Mouse (Mus musculus): ENCODE measurements at regions not wholly inside any gene's neighbourhood (a gene's known extent, or its start where the extent isn't known, plus 50 kb on each side); places are given as distances from the start of the nearest gene placed in this dataset.

DNA sequence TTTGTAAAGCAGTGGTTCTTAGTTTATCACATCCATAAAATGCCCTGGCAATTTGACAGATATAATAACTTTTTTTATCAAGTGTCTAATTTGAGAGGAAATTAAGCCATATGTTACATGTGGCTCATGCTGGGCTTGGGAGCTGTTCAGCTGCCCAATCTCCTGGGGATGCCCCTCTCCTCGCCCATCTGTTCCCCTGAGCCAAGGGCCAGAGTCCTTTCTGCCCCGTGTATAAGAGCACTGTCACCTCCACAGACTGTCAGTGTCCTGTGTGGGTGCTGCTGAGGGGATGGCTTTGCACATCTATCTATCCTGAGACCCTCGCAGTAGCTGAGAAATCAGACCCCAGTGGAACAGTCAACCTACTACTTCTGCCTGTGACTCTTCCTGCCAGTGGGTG, 385.9 kb upstream of the Zfp703 start:
- DNase-seq (ENCODE audit: extremely low read depth), result no peak
- Histone ChIP-seq H3K27me3 (replicated peaks) (no peaks in the 10 kb centered on the region), H3K79me2 (replicated peaks; ENCODE audit: control insufficient read depth, extremely low read depth, insufficient read depth, poor library complexity, severe bottlenecking) (no peaks in the 10 kb centered on the region), H3K4me1 (ENCODE audit: control insufficient read depth in 1 of 2, insufficient read depth in 2 of 2) (peaks cover 0 to 14% of the 10 kb centered on the region in 2 experiments; a peak in 1 of 4 replicates), H3K9me3 (replicated peaks; ENCODE audit: low read length) (no peaks in the 10 kb centered on the region), H3K9ac (ENCODE audit: insufficient read depth, low read depth) (no peak overlapping the region), H3K27ac (ENCODE audit: insufficient read depth, low read depth) (no peak overlapping the region), H3K36me3 (replicated peaks in 1 of 2; ENCODE audit: control insufficient read depth in 1 of 2, insufficient read depth in 1 of 2, low read length in 1 of 2) (no peaks in the 10 kb centered on the region), H3K4me2 (ENCODE audit: insufficient read depth, low read depth, poor library complexity, severe bottlenecking) (no peak overlapping the region), H3K4me3 (replicated peaks in 1 of 3; ENCODE audit: low read depth in 2 of 3, low read length in 2 of 3, poor library complexity in 1 of 3) (no peak overlapping the region)
- TF ChIP-seq ZC3H11A (IDR thresholded peaks at IDR 0.05; ENCODE audit: low read depth, low read length) (no peak), NRF1 (IDR thresholded peaks at IDR 0.05; ENCODE audit: low read depth, low read length) (no peak), USF1 (IDR thresholded peaks at IDR 0.05; ENCODE audit: low read depth, low read length) (no peak), KAT2A (IDR thresholded peaks at IDR 0.05; ENCODE audit: insufficient replicate concordance, low read length) (no peak), MYC (IDR thresholded peaks at IDR 0.05; ENCODE audit: low read depth, low read length) (no peak)
- dilution Hi-C loops (cut with MboI; ENCODE audit: extremely low pct_ligation_motif_present, extremely low pct_unique_long_range_greater_than_20kb, low sequenced_read_pairs), result no loop called here
- in situ Hi-C loops (cut with MboI; ENCODE audit: low pct_ligation_motif_present, low pct_unique_long_range_greater_than_20kb, low sequenced_read_pairs), result no loop called here

DNA sequence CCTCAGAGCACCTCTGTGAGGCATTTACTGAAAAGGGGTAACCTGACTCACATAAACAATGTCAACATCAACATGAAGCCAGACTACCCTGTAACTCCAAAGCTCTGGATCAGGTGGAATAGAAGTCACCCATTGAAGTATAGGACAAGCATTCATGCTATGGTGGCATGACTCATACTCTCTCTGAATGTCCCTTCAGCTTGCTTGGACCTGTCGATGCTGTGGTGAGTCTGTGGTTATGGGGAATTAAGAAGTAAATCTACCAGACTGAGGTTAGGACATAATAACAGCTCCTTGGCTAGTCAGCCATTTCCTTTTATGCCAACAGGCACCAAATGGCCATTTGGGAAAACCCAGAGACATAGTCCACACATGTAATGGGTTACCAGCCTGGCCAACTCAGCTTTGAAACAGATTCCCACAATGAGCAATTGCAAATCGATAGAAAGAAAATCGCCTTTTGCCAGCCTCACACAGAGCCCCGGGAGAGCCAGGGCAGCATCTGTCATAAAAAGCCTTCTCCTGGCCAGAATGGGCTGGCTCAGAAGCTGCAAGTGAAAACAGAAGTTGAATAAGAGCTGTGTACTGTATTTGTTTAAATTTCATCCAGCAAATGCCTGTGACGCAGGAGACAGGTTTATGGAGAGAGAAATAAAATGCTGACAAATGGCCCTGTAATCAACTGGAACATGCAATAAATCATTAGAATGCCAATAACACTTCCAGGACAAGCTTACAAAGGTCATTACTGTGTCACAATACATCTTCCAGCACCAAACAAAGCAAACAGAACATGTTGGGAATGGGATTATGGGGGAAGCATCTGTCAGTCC, 383.4 kb upstream of the Zfp703 start:
- dilution Hi-C loops (cut with MboI; ENCODE audit: extremely low pct_ligation_motif_present, extremely low pct_unique_long_range_greater_than_20kb, low sequenced_read_pairs), result no loop called here

DNA sequence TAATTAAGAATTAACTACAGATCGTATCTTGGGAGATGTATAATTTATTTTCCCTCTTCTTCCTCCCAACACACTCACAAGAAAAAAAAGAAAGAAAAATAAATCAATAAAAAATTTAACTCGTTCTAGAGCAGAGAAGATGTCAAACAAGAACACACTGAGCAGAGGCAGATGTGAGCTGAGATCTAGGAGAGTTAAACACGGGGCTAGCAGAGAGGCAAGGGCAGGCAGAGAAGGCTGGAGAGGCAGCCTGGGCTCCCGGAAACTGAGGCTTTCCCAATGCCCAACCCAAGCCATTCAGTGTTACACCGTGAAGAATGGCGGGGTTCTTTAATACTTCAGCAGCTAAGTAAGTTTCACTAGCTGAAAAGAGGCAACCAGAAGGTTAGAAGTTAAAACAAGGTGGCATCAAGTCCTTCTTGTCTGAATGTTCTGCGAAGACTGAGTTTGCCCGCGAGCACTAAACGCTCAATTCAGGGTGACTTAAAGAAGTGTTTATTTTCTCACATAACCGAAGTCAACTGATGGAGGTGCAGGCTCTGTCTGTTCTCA, 382.7 kb upstream of the Zfp703 start:
- Histone ChIP-seq H3K9ac (ENCODE audit: insufficient read depth, low read depth) (no peak overlapping the region), H3K27me3 (replicated peaks) (no peaks in the 10 kb centered on the region), H3K4me1 (ENCODE audit: control insufficient read depth in 1 of 2, insufficient read depth in 2 of 2) (peaks cover 0 to 21% of the 10 kb centered on the region in 2 experiments; a peak in 2 of 4 replicates), H3K4me2 (ENCODE audit: insufficient read depth, low read depth, poor library complexity, severe bottlenecking) (no peak overlapping the region), H3K9me3 (replicated peaks; ENCODE audit: low read length) (no peaks in the 10 kb centered on the region), H3K79me2 (replicated peaks; ENCODE audit: control insufficient read depth, extremely low read depth, insufficient read depth, poor library complexity, severe bottlenecking) (no peaks in the 10 kb centered on the region), H3K27ac (ENCODE audit: insufficient read depth, low read depth) (no peak overlapping the region), H3K36me3 (replicated peaks in 1 of 2; ENCODE audit: control insufficient read depth in 1 of 2, insufficient read depth in 1 of 2, low read length in 1 of 2) (no peaks in the 10 kb centered on the region), H3K4me3 (replicated peaks in 1 of 3; ENCODE audit: low read depth in 2 of 3, low read length in 2 of 3, poor library complexity in 1 of 3) (no peak overlapping the region)
- in situ Hi-C loops (cut with MboI; ENCODE audit: low pct_ligation_motif_present, low pct_unique_long_range_greater_than_20kb, low sequenced_read_pairs) (no loop called here), dilution Hi-C loops (cut with MboI; ENCODE audit: extremely low pct_ligation_motif_present, extremely low pct_unique_long_range_greater_than_20kb, low sequenced_read_pairs) (no loop called here)
- no peak for DNase-seq (ENCODE audit: extremely low read depth)
- TF ChIP-seq RCOR1 (conservative IDR thresholded peaks at IDR 0.05; ENCODE audit: low read depth, low read length), result no peak
- TF ChIP-seq MXI1 (IDR thresholded peaks at IDR 0.05; ENCODE audit: low read depth, low read length), result no peak
- TF ChIP-seq CHD2 (IDR thresholded peaks at IDR 0.05; ENCODE audit: low read length), result no peak
- no peak for TF ChIP-seq TCF12 (IDR thresholded peaks at IDR 0.05; ENCODE audit: low read depth, low read length)
- no peak for TF ChIP-seq USF2 (conservative IDR thresholded peaks at IDR 0.05; ENCODE audit: low read depth, low read length)
- no peak for TF ChIP-seq PAX5 (IDR thresholded peaks at IDR 0.05; ENCODE audit: low read length)

More for the DNA sequence above, 383.4 kb upstream of the Zfp703 start:
- in situ Hi-C loops (cut with MboI; ENCODE audit: low pct_ligation_motif_present, low pct_unique_long_range_greater_than_20kb, low sequenced_read_pairs), result no loop called here
- Histone ChIP-seq H3K4me2 (ENCODE audit: insufficient read depth, low read depth, poor library complexity, severe bottlenecking) (no peak overlapping the region), H3K9ac (ENCODE audit: insufficient read depth, low read depth) (no peak overlapping the region), H3K27ac (ENCODE audit: insufficient read depth, low read depth) (no peak overlapping the region), H3K36me3 (replicated peaks in 1 of 2; ENCODE audit: control insufficient read depth in 1 of 2, insufficient read depth in 1 of 2, low read length in 1 of 2) (no peaks in the 10 kb centered on the region), H3K4me1 (ENCODE audit: control insufficient read depth in 1 of 2, insufficient read depth in 2 of 2) (peaks cover 0 to 21% of the 10 kb centered on the region in 2 experiments; a peak in 2 of 4 replicates), H3K27me3 (replicated peaks) (no peaks in the 10 kb centered on the region), H3K9me3 (replicated peaks; ENCODE audit: low read length) (no peaks in the 10 kb centered on the region), H3K79me2 (replicated peaks; ENCODE audit: control insufficient read depth, extremely low read depth, insufficient read depth, poor library complexity, severe bottlenecking) (no peaks in the 10 kb centered on the region), H3K4me3 (replicated peaks in 1 of 3; ENCODE audit: low read depth in 2 of 3, low read length in 2 of 3, poor library complexity in 1 of 3) (no peak overlapping the region)
- DNase-seq (ENCODE audit: extremely low read depth), result no peak
- TF ChIP-seq MXI1 (IDR thresholded peaks at IDR 0.05; ENCODE audit: low read depth, low read length) (no peak), CHD2 (IDR thresholded peaks at IDR 0.05; ENCODE audit: low read length) (no peak), SIN3A (IDR thresholded peaks at IDR 0.05; ENCODE audit: low read length) (no peak), EP300 (IDR thresholded peaks at IDR 0.05; ENCODE audit: low read length) (no peak)
